Mouse (Mus musculus): ENCODE data around the gene Praf2. TPM values are rescaled to one million over a fixed set of nuclear protein-coding genes. Genes with fewer than 3 reads are reported as not detected.
A peak's percentile ranks its signal among the peaks of the same experiment; 100 is the strongest.

Praf2 gene
- polyA plus RNA-seq, 1 experiment from 2014 or later: 2.1 TPM

DNA sequence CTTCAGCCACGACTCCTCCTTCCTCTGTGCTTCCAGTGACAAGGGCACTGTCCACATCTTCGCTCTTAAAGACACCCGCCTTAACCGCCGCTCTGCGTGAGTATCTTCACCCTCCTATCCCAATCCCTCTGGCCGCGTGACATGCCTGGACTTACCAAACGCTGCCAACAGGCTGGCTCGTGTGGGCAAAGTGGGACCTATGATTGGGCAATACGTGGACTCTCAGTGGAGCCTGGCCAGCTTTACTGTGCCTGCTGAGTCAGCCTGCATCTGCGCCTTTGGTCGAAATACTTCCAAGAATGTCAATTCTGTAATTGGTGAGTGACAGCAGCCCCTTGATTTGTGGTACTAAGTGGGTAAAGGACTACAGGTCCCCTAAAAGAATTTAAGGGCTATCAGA, 1.1 kb upstream of the Praf2 start:
- no peak for TF ChIP-seq EP300 (IDR thresholded peaks at IDR 0.05; ENCODE audit: low read depth)
- TF ChIP-seq CTCF (IDR thresholded peaks at IDR 0.05; ENCODE audit: low read depth): no peak
- no peak for ATAC-seq
- H3K27me3 ChIP-seq (ENCODE audit: insufficient read depth, low read length): no peaks in the 10 kb centered on the region
- H3K9me3 ChIP-seq (ENCODE audit: low read length): no peaks in the 10 kb centered on the region
- peaks cover 14% of the 10 kb centered on the region; the same call in 1 of the 2 replicates for H3K36me3 ChIP-seq (replicated peaks; ENCODE audit: insufficient read depth, low read length)
- DNase-seq: no peak
- no peak overlapping the region for H3K9ac ChIP-seq (replicated peaks)
- no peak overlapping the region for H3K27ac ChIP-seq (ENCODE audit: low read depth)
- no peaks in the 10 kb centered on the region for H3K4me1 ChIP-seq (ENCODE audit: insufficient read depth)
- 82% methylated on average over 13 of the region's 13 CpGs for WGBS (ENCODE audit: insufficient replicate concordance)
- H3K4me3 ChIP-seq (ENCODE audit: low read depth, low read length): no peak overlapping the region
- no peak overlapping the region for H3K4me2 ChIP-seq (ENCODE audit: low read depth, low read length)

DNA sequence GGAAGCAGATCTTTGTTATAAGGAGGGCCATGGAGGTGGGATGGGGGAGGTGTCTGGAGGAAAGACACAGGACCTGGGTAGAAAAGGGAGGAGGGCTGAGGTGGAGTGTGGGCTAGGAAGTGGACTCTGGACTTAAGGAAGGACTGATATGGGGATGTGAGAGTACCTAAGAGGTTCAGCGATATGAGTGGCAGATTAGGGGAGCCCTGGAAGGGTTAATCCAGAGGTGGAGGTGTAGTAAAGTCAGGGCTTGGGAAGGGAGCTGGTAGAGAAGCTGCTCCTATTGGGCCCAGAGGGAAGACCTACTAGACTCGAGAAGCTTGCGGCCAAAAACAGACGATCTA, 655 bp downstream of the Praf2 start:
- Histone ChIP-seq H3K9me3 (ENCODE audit: low read length) (no peaks in the 10 kb centered on the region), H3K9ac (replicated peaks) (no peak overlapping the region), H3K4me1 (ENCODE audit: insufficient read depth) (no peaks in the 10 kb centered on the region), H3K27ac (ENCODE audit: low read depth) (no peak overlapping the region), H3K36me3 (replicated peaks; ENCODE audit: insufficient read depth, low read length) (peaks cover 14% of the 10 kb centered on the region; the same call in 1 of the 2 replicates), H3K27me3 (ENCODE audit: insufficient read depth, low read length) (no peaks in the 10 kb centered on the region), H3K4me2 (ENCODE audit: low read depth, low read length) (peak overlapping the region; percentile 71), H3K4me3 (ENCODE audit: low read depth, low read length) (peak overlapping the region; percentile 38)
- DNase-seq (no peak), ATAC-seq (no peak)
- 41% methylated on average over 4 of the region's 4 CpGs for WGBS (ENCODE audit: insufficient replicate concordance)
- no peak for TF ChIP-seq EP300 (IDR thresholded peaks at IDR 0.05; ENCODE audit: low read depth)
- TF ChIP-seq CTCF (IDR thresholded peaks at IDR 0.05; ENCODE audit: low read depth): no peak

DNA sequence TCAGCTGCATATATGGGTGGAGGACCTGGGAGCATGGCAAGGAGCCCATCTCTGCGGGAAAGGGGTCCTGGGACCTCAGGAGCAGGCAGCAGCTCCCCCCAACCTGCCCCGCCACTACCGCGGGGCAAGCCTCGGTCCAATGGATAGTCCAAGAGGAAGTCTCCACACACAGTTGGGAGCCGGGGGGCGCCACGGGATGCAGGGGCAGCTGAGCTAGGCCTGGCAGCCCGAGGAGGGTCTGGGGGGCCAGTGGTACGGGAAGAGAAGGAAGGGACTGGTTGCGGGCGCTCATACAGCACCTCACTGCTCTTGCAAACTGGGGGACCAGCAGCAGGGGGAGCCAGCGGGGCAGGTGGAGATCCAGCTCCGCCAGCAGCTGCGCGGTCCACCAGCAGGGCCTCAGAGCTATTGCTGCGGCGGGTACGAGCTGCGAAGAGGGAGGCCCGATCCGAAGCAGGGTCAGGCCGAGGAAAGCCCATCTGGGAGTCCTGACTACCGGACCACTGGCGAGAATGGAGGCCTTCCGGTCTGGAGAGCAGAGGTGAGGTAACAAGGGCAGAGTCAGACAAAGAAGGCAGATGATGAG, 5.4 kb downstream of the Praf2 start:
- WGBS (ENCODE audit: insufficient replicate concordance): 26% methylated on average over 14 of the region's 26 CpGs
- Histone ChIP-seq H3K27ac (ENCODE audit: low read depth) (no peak overlapping the region), H3K4me2 (ENCODE audit: low read depth, low read length) (peak overlapping the region; percentile 44), H3K36me3 (replicated peaks; ENCODE audit: insufficient read depth, low read length) (no peaks in the 10 kb centered on the region), H3K27me3 (ENCODE audit: insufficient read depth, low read length) (no peaks in the 10 kb centered on the region), H3K9ac (replicated peaks) (no peak overlapping the region), H3K9me3 (ENCODE audit: low read length) (no peaks in the 10 kb centered on the region), H3K4me1 (ENCODE audit: insufficient read depth) (no peaks in the 10 kb centered on the region), H3K4me3 (ENCODE audit: low read depth, low read length) (no peak overlapping the region)
- TF ChIP-seq CTCF (IDR thresholded peaks at IDR 0.05; ENCODE audit: low read depth) (peak; percentile 76), EP300 (IDR thresholded peaks at IDR 0.05; ENCODE audit: low read depth) (no peak)
- ATAC-seq: peak; percentile 70
- peak; percentile 83 for DNase-seq

GRCm38 (mm10) chrX:7739336-7740081, 11.3 kb downstream of the Praf2 start:
- Histone ChIP-seq H3K36me3 (replicated peaks; ENCODE audit: insufficient read depth, low read length) (no peaks in the 10 kb centered on the region), H3K4me1 (ENCODE audit: insufficient read depth) (no peaks in the 10 kb centered on the region), H3K4me3 (ENCODE audit: low read depth, low read length) (no peak overlapping the region), H3K9ac (replicated peaks) (no peak overlapping the region), H3K27me3 (ENCODE audit: insufficient read depth, low read length) (no peaks in the 10 kb centered on the region), H3K27ac (ENCODE audit: low read depth) (peak overlapping the region; percentile 78), H3K9me3 (ENCODE audit: low read length) (no peaks in the 10 kb centered on the region), H3K4me2 (ENCODE audit: low read depth, low read length) (peak overlapping the region; percentile 35)
- TF ChIP-seq CTCF (IDR thresholded peaks at IDR 0.05; ENCODE audit: low read depth) (no peak), EP300 (IDR thresholded peaks at IDR 0.05; ENCODE audit: low read depth) (no peak)
- DNase-seq (peak; percentile 75), ATAC-seq (peak; percentile 85)
- 69% methylated on average over 13 of the region's 14 CpGs for WGBS (ENCODE audit: insufficient replicate concordance)

DNA sequence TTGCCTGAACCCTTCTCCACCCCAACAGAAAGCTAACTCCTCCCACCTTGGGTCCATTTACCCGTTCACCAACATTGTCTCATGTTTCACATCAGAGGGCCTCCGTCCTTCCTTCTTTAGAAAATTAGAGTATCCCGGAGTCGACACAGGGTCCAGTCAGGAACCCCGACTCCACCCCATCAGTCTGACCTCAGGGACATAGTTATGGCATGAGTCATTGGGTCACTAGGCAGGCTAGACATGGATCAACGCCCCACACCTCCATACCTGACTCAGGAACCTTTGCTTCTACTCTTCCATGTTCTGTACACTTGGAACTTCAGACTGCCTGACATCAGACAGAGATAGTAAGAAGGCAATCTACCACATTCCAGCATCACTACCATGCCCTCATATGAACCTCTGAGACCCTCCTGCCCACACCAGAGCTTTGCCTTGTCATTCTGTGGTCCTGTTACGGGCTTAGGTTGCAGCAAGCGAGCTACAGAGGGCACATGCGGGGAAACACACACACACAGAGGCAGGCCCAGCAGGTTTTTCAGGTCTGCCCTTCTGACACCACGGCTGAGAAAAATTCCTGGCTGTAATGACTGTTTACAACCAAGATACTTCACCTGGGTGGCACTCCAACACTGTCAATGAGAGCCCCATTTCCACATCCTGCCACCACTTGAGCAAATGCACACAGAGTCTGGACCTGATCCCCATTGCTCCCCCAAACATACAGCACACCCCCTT, 12.0 kb downstream of the Praf2 start:
- Histone ChIP-seq H3K36me3 (replicated peaks; ENCODE audit: insufficient read depth, low read length) (no peaks in the 10 kb centered on the region), H3K9me3 (ENCODE audit: low read length) (no peaks in the 10 kb centered on the region), H3K27me3 (ENCODE audit: insufficient read depth, low read length) (no peaks in the 10 kb centered on the region), H3K4me2 (ENCODE audit: low read depth, low read length) (peak overlapping the region; percentile 54), H3K27ac (ENCODE audit: low read depth) (peak overlapping the region; percentile 78), H3K4me3 (ENCODE audit: low read depth, low read length) (peak overlapping the region; percentile 22), H3K9ac (replicated peaks) (peak overlapping the region; percentile 34), H3K4me1 (ENCODE audit: insufficient read depth) (no peaks in the 10 kb centered on the region)
- WGBS (ENCODE audit: insufficient replicate concordance): 55% methylated on average over 10 of the region's 10 CpGs
- TF ChIP-seq EP300 (IDR thresholded peaks at IDR 0.05; ENCODE audit: low read depth) (no peak), CTCF (IDR thresholded peaks at IDR 0.05; ENCODE audit: low read depth) (no peak)
- ATAC-seq (peak; percentile 84), DNase-seq (no peak)

GRCm38 (mm10) chrX:7741103-7741502, 12.9 kb downstream of the Praf2 start:
- 55% methylated on average over 5 of the region's 5 CpGs for WGBS (ENCODE audit: insufficient replicate concordance)
- Histone ChIP-seq H3K36me3 (replicated peaks; ENCODE audit: insufficient read depth, low read length) (no peaks in the 10 kb centered on the region), H3K4me3 (ENCODE audit: low read depth, low read length) (peak overlapping the region; percentile 22), H3K4me1 (ENCODE audit: insufficient read depth) (no peaks in the 10 kb centered on the region), H3K4me2 (ENCODE audit: low read depth, low read length) (peak overlapping the region; percentile 54), H3K27me3 (ENCODE audit: insufficient read depth, low read length) (no peaks in the 10 kb centered on the region), H3K27ac (ENCODE audit: low read depth) (peak overlapping the region; percentile 78), H3K9ac (replicated peaks) (peak overlapping the region; percentile 34), H3K9me3 (ENCODE audit: low read length) (no peaks in the 10 kb centered on the region)
- ATAC-seq (no peak), DNase-seq (no peak)
- no peak for TF ChIP-seq CTCF (IDR thresholded peaks at IDR 0.05; ENCODE audit: low read depth)
- no peak for TF ChIP-seq EP300 (IDR thresholded peaks at IDR 0.05; ENCODE audit: low read depth)

All from liver, postnatal 0 days (tissue).